Mouse (Mus musculus): ENCODE measurements at regions not wholly inside any gene's neighbourhood (a gene's known extent, or its start where the extent isn't known, plus 50 kb on each side); places are given as distances from the start of the nearest gene placed in this dataset.

GRCm38 (mm10) chr6:117347356-117347755 lies 179.0 kb downstream of the Cxcl12 start:
- Histone ChIP-seq H3K4me3 (ENCODE audit: low read length) (no peak overlapping the region), H3K36me3 (ENCODE audit: control insufficient read depth, insufficient read depth, low read length) (no peaks in the 10 kb centered on the region), H3K4me2 (replicated peaks; ENCODE audit: low read depth, low read length) (no peak overlapping the region), H3K4me1 (ENCODE audit: control insufficient read depth, insufficient read depth, low read length) (no peaks in the 10 kb centered on the region), H3K27me3 (ENCODE audit: control insufficient read depth, insufficient read depth, low read length) (no peaks in the 10 kb centered on the region), H3K9me3 (ENCODE audit: control insufficient read depth, low read length) (no peaks in the 10 kb centered on the region), H3K27ac (ENCODE audit: low read depth, low read length) (no peak overlapping the region), H3K9ac (ENCODE audit: low read depth, low read length) (no peak overlapping the region)
- no peak for ATAC-seq (ENCODE audit: low FRiP score, low TSS enrichment)
- 78% methylated on average over 1 of the region's 1 CpGs for WGBS

DNA sequence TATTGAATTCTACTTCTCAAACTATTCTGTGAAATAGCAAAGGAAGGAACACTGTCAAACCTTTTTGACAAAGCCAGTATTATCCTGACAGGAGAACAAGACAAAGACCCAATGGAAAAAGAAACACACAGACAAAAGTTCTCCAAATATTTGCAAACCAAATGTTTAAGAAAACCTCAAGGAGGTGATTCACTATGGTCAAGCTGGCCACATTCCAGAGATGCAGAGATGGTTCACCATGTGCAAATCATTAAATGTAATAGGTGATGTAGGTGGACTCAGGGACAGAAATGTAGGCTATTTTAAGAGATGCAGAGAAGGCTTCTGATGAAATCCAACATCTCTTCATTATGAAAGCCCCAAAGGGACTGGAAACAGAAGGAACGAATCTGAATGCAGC lies 183.5 kb downstream of the Cxcl12 start:
- WGBS, result 82% methylated on average over 1 of the region's 1 CpGs
- ATAC-seq (ENCODE audit: low FRiP score, low TSS enrichment), result no peak
- Histone ChIP-seq H3K27ac (ENCODE audit: low read depth, low read length) (no peak overlapping the region), H3K4me3 (ENCODE audit: low read length) (no peak overlapping the region), H3K4me2 (replicated peaks; ENCODE audit: low read depth, low read length) (no peak overlapping the region), H3K36me3 (ENCODE audit: control insufficient read depth, insufficient read depth, low read length) (no peaks in the 10 kb centered on the region), H3K9ac (ENCODE audit: low read depth, low read length) (no peak overlapping the region), H3K4me1 (ENCODE audit: control insufficient read depth, insufficient read depth, low read length) (no peaks in the 10 kb centered on the region), H3K27me3 (ENCODE audit: control insufficient read depth, insufficient read depth, low read length) (no peaks in the 10 kb centered on the region), H3K9me3 (ENCODE audit: control insufficient read depth, low read length) (no peaks in the 10 kb centered on the region)

GRCm38 (mm10) chr6:117353091-117353490 lies 184.8 kb downstream of the Cxcl12 start:
- Histone ChIP-seq H3K36me3 (ENCODE audit: control insufficient read depth, insufficient read depth, low read length) (no peaks in the 10 kb centered on the region), H3K4me1 (ENCODE audit: control insufficient read depth, insufficient read depth, low read length) (no peaks in the 10 kb centered on the region), H3K4me3 (ENCODE audit: low read length) (no peak overlapping the region), H3K27me3 (ENCODE audit: control insufficient read depth, insufficient read depth, low read length) (no peaks in the 10 kb centered on the region), H3K9ac (ENCODE audit: low read depth, low read length) (no peak overlapping the region), H3K9me3 (ENCODE audit: control insufficient read depth, low read length) (no peaks in the 10 kb centered on the region), H3K27ac (ENCODE audit: low read depth, low read length) (no peak overlapping the region), H3K4me2 (replicated peaks; ENCODE audit: low read depth, low read length) (no peak overlapping the region)
- 91% methylated on average over 3 of the region's 3 CpGs for whole genome bisulfite sequencing
- ATAC-seq (ENCODE audit: low FRiP score, low TSS enrichment), result no peak

- no peaks in the 10 kb centered on the region for H3K27me3 ChIP-seq (ENCODE audit: control insufficient read depth, insufficient read depth, low read length)
- no peaks in the 10 kb centered on the region for H3K36me3 ChIP-seq (ENCODE audit: control insufficient read depth, insufficient read depth, low read length)
- no peaks in the 10 kb centered on the region for H3K4me1 ChIP-seq (ENCODE audit: control insufficient read depth, insufficient read depth, low read length)
- H3K27ac ChIP-seq (ENCODE audit: low read depth, low read length), result no peak overlapping the region
- no peak overlapping the region for H3K9ac ChIP-seq (ENCODE audit: low read depth, low read length)
- no peak for ATAC-seq (ENCODE audit: low FRiP score, low TSS enrichment)
- no peak overlapping the region for H3K4me3 ChIP-seq (ENCODE audit: low read length)
- WGBS, result 92% methylated on average over 1 of the region's 1 CpGs
- no peak overlapping the region for H3K4me2 ChIP-seq (replicated peaks; ENCODE audit: low read depth, low read length)
- H3K9me3 ChIP-seq (ENCODE audit: control insufficient read depth, low read length), result no peaks in the 10 kb centered on the region
Measured at GRCm38 (mm10) chr6:117356101-117356500, 187.8 kb downstream of the Cxcl12 start.

DNA sequence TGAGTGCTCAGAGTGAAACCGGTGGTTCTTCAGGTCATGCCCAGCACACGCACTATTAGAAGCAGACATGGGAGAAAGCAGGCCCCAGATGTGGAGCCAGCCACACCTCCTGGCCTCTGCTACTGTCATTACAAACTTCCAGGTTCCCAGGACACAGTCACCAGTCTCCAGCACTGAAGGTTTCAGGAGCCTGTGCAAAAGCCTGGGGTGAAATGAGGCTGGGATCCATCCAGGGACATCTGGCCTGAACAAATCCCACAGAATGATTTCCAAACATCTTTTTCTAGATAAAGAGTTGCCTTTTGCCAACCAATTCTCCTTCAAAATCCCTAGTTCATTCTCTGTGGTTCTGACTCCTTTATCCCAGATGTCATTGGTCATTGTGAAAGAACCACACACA lies 191.1 kb downstream of the Cxcl12 start:
- Histone ChIP-seq H3K9me3 (ENCODE audit: control insufficient read depth, low read length) (no peaks in the 10 kb centered on the region), H3K4me2 (replicated peaks; ENCODE audit: low read depth, low read length) (no peak overlapping the region), H3K27ac (ENCODE audit: low read depth, low read length) (no peak overlapping the region), H3K27me3 (ENCODE audit: control insufficient read depth, insufficient read depth, low read length) (no peaks in the 10 kb centered on the region), H3K4me3 (ENCODE audit: low read length) (no peak overlapping the region), H3K36me3 (ENCODE audit: control insufficient read depth, insufficient read depth, low read length) (no peaks in the 10 kb centered on the region), H3K9ac (ENCODE audit: low read depth, low read length) (no peak overlapping the region), H3K4me1 (ENCODE audit: control insufficient read depth, insufficient read depth, low read length) (no peaks in the 10 kb centered on the region)
- no peak for ATAC-seq (ENCODE audit: low FRiP score, low TSS enrichment)
- 91% methylated on average over 2 of the region's 2 CpGs for WGBS

DNA sequence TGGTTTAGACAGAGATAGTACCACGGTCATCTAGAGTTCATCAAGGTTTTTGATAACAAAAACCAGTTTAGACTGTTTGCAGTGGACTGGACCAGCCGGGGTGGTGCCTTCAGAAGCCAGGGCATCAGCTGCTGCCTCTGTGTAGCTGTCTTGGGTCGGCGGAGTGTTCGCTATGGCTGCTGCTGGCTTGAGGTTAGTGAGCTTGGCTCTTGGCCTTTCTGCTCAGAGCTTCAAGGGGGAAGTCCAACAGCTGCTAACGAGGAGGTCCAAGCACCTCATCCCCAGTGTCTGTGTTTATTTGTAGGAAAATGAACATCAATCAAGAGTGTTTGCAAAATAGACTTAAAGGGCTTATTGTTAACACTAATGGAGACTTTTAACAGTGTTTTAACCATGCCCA lies 198.2 kb downstream of the Cxcl12 start:
- H3K36me3 ChIP-seq (ENCODE audit: control insufficient read depth, insufficient read depth, low read length), result no peaks in the 10 kb centered on the region
- no peak overlapping the region for H3K4me2 ChIP-seq (replicated peaks; ENCODE audit: low read depth, low read length)
- no peak overlapping the region for H3K27ac ChIP-seq (ENCODE audit: low read depth, low read length)
- no peaks in the 10 kb centered on the region for H3K27me3 ChIP-seq (ENCODE audit: control insufficient read depth, insufficient read depth, low read length)
- H3K9me3 ChIP-seq (ENCODE audit: control insufficient read depth, low read length), result no peaks in the 10 kb centered on the region
- no peak for ATAC-seq (ENCODE audit: low FRiP score, low TSS enrichment)
- 83% methylated on average over 6 of the region's 6 CpGs for WGBS
- no peak overlapping the region for H3K9ac ChIP-seq (ENCODE audit: low read depth, low read length)
- H3K4me1 ChIP-seq (ENCODE audit: control insufficient read depth, insufficient read depth, low read length), result no peaks in the 10 kb centered on the region
- no peak overlapping the region for H3K4me3 ChIP-seq (ENCODE audit: low read length)

- Histone ChIP-seq H3K36me3 (ENCODE audit: control insufficient read depth, insufficient read depth, low read length) (no peaks in the 10 kb centered on the region), H3K4me3 (ENCODE audit: low read length) (no peak overlapping the region), H3K4me2 (replicated peaks; ENCODE audit: low read depth, low read length) (no peak overlapping the region), H3K27me3 (ENCODE audit: control insufficient read depth, insufficient read depth, low read length) (no peaks in the 10 kb centered on the region), H3K27ac (ENCODE audit: low read depth, low read length) (no peak overlapping the region), H3K9me3 (ENCODE audit: control insufficient read depth, low read length) (peaks cover 3% of the 10 kb centered on the region; the same call in 1 of the 2 replicates), H3K4me1 (ENCODE audit: control insufficient read depth, insufficient read depth, low read length) (no peaks in the 10 kb centered on the region), H3K9ac (ENCODE audit: low read depth, low read length) (no peak overlapping the region)
- 94% methylated on average over 5 of the region's 5 CpGs for whole genome bisulfite sequencing
- no peak for ATAC-seq (ENCODE audit: low FRiP score, low TSS enrichment)
Measured at GRCm38 (mm10) chr6:117375989-117376388, 207.7 kb downstream of the Cxcl12 start.

- 75% methylated on average over 4 of the region's 4 CpGs for WGBS
- Histone ChIP-seq H3K27me3 (ENCODE audit: control insufficient read depth, insufficient read depth, low read length) (no peaks in the 10 kb centered on the region), H3K4me2 (replicated peaks; ENCODE audit: low read depth, low read length) (no peak overlapping the region), H3K9ac (ENCODE audit: low read depth, low read length) (no peak overlapping the region), H3K36me3 (ENCODE audit: control insufficient read depth, insufficient read depth, low read length) (no peaks in the 10 kb centered on the region), H3K4me1 (ENCODE audit: control insufficient read depth, insufficient read depth, low read length) (no peaks in the 10 kb centered on the region), H3K4me3 (ENCODE audit: low read length) (no peak overlapping the region), H3K27ac (ENCODE audit: low read depth, low read length) (no peak overlapping the region), H3K9me3 (ENCODE audit: control insufficient read depth, low read length) (peaks cover 3% of the 10 kb centered on the region; the same call in 1 of the 2 replicates)
- ATAC-seq (ENCODE audit: low FRiP score, low TSS enrichment), result no peak
Measured at GRCm38 (mm10) chr6:117379904-117380303, 211.6 kb downstream of the Cxcl12 start.

- ATAC-seq (ENCODE audit: low FRiP score, low TSS enrichment), result no peak
- Histone ChIP-seq H3K9ac (ENCODE audit: low read depth, low read length) (no peak overlapping the region), H3K27ac (ENCODE audit: low read depth, low read length) (no peak overlapping the region), H3K27me3 (ENCODE audit: control insufficient read depth, insufficient read depth, low read length) (no peaks in the 10 kb centered on the region), H3K36me3 (ENCODE audit: control insufficient read depth, insufficient read depth, low read length) (no peaks in the 10 kb centered on the region), H3K9me3 (ENCODE audit: control insufficient read depth, low read length) (no peaks in the 10 kb centered on the region), H3K4me3 (ENCODE audit: low read length) (no peak overlapping the region), H3K4me2 (replicated peaks; ENCODE audit: low read depth, low read length) (no peak overlapping the region), H3K4me1 (ENCODE audit: control insufficient read depth, insufficient read depth, low read length) (0 out of 2 replicates have a peak, but pooled peaks cover 3% of the 10 kb centered on the region)
- WGBS, result 88% methylated on average over 7 of the region's 7 CpGs
Measured at GRCm38 (mm10) chr6:117390233-117390848, 222.0 kb downstream of the Cxcl12 start.

Measured in kidney, embryonic 14.5 days (tissue).